Mouse (Mus musculus): ENCODE measurements around the gene Gnao1. TPM values are rescaled to one million over a fixed set of nuclear protein-coding genes. Genes with fewer than 3 reads are reported as not detected.

The Gnao1 gene
- polyA plus RNA-seq (2015; fragmentation: Nextera tagmentation; extraction: Ambion mirVana) = 0.42 and 0.62 TPM in 2 replicates

- H3K4me3 ChIP-seq (replicated peaks) = peak within 1 kb of the TSS; percentile 62
- 11% methylated on average over 9 of the region's 9 CpGs for WGBS (ENCODE audit: insufficient replicate concordance)
- H3K9ac ChIP-seq = peak within 1 kb of the TSS; percentile 55
- no peak within 1 kb of the TSS for H3K27ac ChIP-seq
- H3K9me3 ChIP-seq (replicated peaks) = no peaks in the 10 kb centered on the region
- H3K4me1 ChIP-seq (replicated peaks) = peaks cover 14% of the 10 kb centered on the region
- ATAC-seq (ENCODE audit: low read depth) (no peak), DNase-seq (no peak)
- H3K27me3 ChIP-seq = peaks cover 69% of the 10 kb centered on the region
- no peaks in the 10 kb centered on the region for H3K36me3 ChIP-seq
- H3K4me2 ChIP-seq = peak within 1 kb of the TSS; percentile 82
These were observed at the start of gene Gnao1 for GRCm38 (mm10) chr8:93809686-93810027. Gnao1 (plus strand) TSS chr8:93809966.

- Histone ChIP-seq H3K36me3 (no peaks in the 10 kb centered on the region), H3K27me3 (no peaks in the 10 kb centered on the region), H3K4me3 (replicated peaks) (no peak overlapping the region), H3K27ac (no peak overlapping the region), H3K9me3 (replicated peaks) (no peaks in the 10 kb centered on the region), H3K4me2 (no peak overlapping the region), H3K9ac (no peak overlapping the region), H3K4me1 (replicated peaks) (no peaks in the 10 kb centered on the region)
- no peak for DNase-seq
- ATAC-seq (ENCODE audit: low read depth) = no peak
- 35% methylated on average over 3 of the region's 3 CpGs for WGBS (ENCODE audit: insufficient replicate concordance)
These were observed 32.2 kb upstream of the Gnao1 start for GRCm38 (mm10) chr8:93777605-93778004.

DNA sequence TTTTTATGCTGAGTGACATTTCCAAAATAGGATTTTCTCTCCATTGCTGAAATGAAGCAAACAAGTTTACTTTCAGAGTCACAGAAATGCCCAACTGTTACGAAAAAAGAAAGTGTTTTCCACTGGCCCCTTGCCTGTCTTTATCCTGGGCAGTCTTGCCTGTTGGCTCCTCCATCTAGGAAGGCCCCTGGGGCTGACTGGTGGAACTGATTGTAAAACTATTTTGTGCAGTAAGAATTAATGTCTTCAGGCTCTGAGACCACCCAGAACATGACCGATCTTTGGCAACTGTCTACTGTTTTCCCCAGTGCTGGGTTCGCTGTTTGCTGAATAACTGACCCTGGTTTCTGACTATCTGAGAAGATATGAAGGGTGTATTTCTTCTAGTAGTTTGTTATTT lies 540 bp upstream of the Gnao1 start:
- no peaks in the 10 kb centered on the region for H3K36me3 ChIP-seq
- H3K9ac ChIP-seq = no peak overlapping the region
- H3K27me3 ChIP-seq = peaks cover 64% of the 10 kb centered on the region
- H3K4me1 ChIP-seq (replicated peaks) = peaks cover 14% of the 10 kb centered on the region
- H3K4me2 ChIP-seq = no peak overlapping the region
- no peaks in the 10 kb centered on the region for H3K9me3 ChIP-seq (replicated peaks)
- DNase-seq (no peak), ATAC-seq (ENCODE audit: low read depth) (no peak)
- no peak overlapping the region for H3K27ac ChIP-seq
- 66% methylated on average over 3 of the region's 3 CpGs for WGBS (ENCODE audit: insufficient replicate concordance)
- H3K4me3 ChIP-seq (replicated peaks) = no peak overlapping the region

DNA sequence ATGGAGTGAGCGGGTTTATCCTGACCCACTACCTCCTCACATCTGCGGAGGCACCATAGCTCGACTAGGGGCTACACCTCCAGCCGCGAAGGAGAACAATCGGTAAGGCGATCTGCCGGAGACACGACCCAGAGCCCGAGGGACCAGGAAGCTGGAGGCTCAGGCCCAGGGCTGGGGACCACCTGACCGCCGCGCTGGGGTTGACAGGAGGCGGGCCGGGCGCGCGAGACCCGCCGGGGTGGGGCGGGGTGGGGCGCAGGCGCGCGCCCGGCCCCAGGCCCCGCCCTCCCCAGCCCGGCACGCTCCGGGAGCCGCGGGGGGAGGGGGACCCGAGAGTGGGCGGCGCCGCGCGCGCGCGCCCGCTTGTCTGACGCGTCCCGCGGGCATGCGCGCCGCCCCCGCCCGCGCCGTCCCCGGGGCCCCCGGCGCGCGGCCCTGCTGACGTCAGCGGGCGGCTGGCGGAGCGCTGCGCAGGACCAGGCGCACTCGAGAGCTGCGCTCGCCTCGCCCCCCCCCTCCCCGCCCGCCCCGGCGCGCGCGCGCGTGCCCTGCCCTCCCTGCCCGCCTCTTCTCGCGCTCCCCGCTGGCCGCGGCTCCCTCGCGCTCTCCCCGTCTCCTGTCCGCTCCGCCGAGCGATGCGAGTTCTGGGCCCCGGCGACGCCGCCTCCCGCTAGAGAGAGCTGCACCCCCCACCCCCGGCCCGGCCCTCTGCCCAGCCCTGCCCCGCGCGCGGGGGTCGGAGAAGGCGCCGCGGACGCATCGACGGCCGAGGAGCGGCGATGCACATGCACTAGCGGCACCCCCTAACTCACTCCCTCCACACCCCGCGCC lies 477 bp downstream of the Gnao1 start:
- H3K27ac ChIP-seq = no peak overlapping the region
- H3K9me3 ChIP-seq (replicated peaks) = no peaks in the 10 kb centered on the region
- H3K4me3 ChIP-seq (replicated peaks) = peak overlapping the region; percentile 62
- peak; percentile 18 for DNase-seq
- H3K36me3 ChIP-seq = no peaks in the 10 kb centered on the region
- ATAC-seq (ENCODE audit: low read depth) = peak; percentile 83
- under 1% methylated on average over 66 of the region's 116 CpGs for WGBS (ENCODE audit: insufficient replicate concordance)
- peak overlapping the region; percentile 55 for H3K9ac ChIP-seq
- H3K4me1 ChIP-seq (replicated peaks) = peaks cover 14% of the 10 kb centered on the region
- H3K4me2 ChIP-seq = peak overlapping the region; percentile 82
- H3K27me3 ChIP-seq = peaks cover 75% of the 10 kb centered on the region

DNA sequence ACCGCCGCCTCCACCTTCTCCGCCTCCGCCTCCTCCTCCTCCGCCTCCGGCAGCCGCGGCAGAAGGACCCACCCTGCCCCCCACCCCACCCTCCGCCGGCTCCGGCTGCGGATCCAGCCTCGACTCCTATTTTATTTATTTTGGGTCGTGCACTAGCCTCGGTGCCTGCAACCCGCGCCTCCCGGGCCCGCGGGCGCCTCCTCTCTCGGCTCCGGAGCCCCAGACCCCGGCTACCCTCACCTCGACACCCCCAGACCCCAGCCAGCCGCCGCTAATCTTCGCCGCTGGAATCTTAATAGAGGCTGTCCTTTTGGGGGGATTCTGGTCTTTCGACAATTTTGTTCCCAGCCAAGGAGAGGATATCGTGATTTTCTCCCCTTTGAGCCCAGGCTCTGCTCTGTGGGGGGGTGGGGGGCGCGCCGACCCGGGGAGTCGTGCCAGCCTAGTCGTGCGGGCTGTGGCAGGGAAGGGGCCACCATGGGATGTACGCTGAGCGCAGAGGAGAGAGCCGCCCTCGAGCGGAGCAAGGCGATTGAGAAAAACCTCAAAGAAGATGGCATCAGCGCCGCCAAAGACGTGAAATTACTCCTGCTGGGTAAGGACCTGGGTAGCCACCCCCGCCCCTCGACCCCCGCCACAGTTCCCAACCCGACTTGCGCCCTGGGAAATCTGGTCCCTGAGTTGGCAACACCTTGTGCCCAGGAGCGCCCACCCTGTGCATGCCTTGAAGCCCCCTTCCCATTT lies 1.3 kb downstream of the Gnao1 start:
- H3K9ac ChIP-seq = peak overlapping the region; percentile 55
- H3K4me1 ChIP-seq (replicated peaks) = peaks cover 14% of the 10 kb centered on the region
- H3K27me3 ChIP-seq = peaks cover 75% of the 10 kb centered on the region
- H3K27ac ChIP-seq = no peak overlapping the region
- peak overlapping the region; percentile 82 for H3K4me2 ChIP-seq
- DNase-seq = no peak
- ATAC-seq (ENCODE audit: low read depth) = no peak
- no peaks in the 10 kb centered on the region for H3K36me3 ChIP-seq
- WGBS (ENCODE audit: insufficient replicate concordance) = 2% methylated on average over 53 of the region's 53 CpGs
- H3K9me3 ChIP-seq (replicated peaks) = no peaks in the 10 kb centered on the region
- peak overlapping the region; percentile 62 for H3K4me3 ChIP-seq (replicated peaks)

GRCm38 (mm10) chr8:93811719-93812475 lies 2.1 kb downstream of the Gnao1 start:
- no peaks in the 10 kb centered on the region for H3K9me3 ChIP-seq (replicated peaks)
- no peak overlapping the region for H3K4me3 ChIP-seq (replicated peaks)
- DNase-seq = no peak
- WGBS (ENCODE audit: insufficient replicate concordance) = 14% methylated on average over 20 of the region's 20 CpGs
- peaks cover 73% of the 10 kb centered on the region for H3K27me3 ChIP-seq
- no peak overlapping the region for H3K4me2 ChIP-seq
- no peaks in the 10 kb centered on the region for H3K36me3 ChIP-seq
- no peak overlapping the region for H3K27ac ChIP-seq
- H3K4me1 ChIP-seq (replicated peaks) = peaks cover 14% of the 10 kb centered on the region
- H3K9ac ChIP-seq = no peak overlapping the region
- ATAC-seq (ENCODE audit: low read depth) = no peak

DNA sequence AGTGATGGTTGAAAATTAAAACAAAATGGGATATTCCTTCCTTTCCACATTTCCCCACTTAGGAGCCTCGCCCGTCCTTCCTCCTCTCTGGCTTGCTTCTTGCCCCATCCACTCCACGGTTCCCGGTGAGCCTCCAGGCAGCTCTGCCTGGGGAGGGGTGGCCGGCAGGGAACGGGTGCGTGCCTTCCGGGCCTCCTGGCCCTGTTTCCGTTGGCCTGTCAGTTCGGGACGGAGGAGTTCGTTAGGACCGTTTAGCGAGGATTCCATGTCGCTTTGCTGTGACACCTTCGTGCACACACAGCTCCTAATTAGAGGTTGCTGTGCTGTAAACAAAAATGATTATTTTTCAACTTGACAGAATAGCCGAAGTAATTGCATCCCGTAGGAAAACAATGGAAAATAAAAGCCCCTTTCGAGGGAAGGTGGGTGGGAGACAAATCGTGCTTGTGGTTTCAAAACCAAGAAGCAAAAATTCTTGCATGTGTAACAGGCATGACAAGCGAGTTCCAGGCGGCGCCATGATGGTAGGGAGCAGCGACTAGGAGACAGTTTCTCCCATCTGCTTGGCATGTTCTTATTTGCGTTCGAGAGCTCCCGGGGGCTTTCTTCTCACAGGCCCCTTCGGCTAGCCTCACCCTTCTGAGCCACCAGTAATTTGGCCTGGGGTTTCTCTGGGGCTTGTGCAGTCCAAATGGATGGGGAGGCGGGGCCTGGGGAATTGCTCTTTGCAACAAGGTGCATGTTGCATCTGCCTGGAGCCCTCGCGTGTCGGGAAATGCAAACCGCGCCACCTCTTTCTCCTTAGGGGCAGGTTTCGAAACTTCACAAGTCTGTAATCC lies 3.0 kb downstream of the Gnao1 start:
- no peak overlapping the region for H3K9ac ChIP-seq
- H3K9me3 ChIP-seq (replicated peaks) = no peaks in the 10 kb centered on the region
- peaks cover 14% of the 10 kb centered on the region for H3K4me1 ChIP-seq (replicated peaks)
- ATAC-seq (ENCODE audit: low read depth) (no peak), DNase-seq (no peak)
- H3K36me3 ChIP-seq = no peaks in the 10 kb centered on the region
- H3K4me3 ChIP-seq (replicated peaks) = peak overlapping the region; percentile 18; the same call in 1 of the 2 replicates
- H3K27ac ChIP-seq = no peak overlapping the region
- H3K4me2 ChIP-seq = peak overlapping the region; percentile 32; the same call in 1 of the 2 replicates
- peaks cover 67% of the 10 kb centered on the region for H3K27me3 ChIP-seq
- 9% methylated on average over 35 of the region's 35 CpGs for WGBS (ENCODE audit: insufficient replicate concordance)

- 3% methylated on average over 26 of the region's 26 CpGs for WGBS (ENCODE audit: insufficient replicate concordance)
- Histone ChIP-seq H3K9ac (no peak overlapping the region), H3K27me3 (peaks cover 64% of the 10 kb centered on the region), H3K4me2 (peak overlapping the region; percentile 32; the same call in 1 of the 2 replicates), H3K9me3 (replicated peaks) (no peaks in the 10 kb centered on the region), H3K27ac (no peak overlapping the region), H3K4me1 (replicated peaks) (peaks cover 14% of the 10 kb centered on the region), H3K4me3 (replicated peaks) (peak overlapping the region; percentile 18; the same call in 1 of the 2 replicates), H3K36me3 (no peaks in the 10 kb centered on the region)
- ATAC-seq (ENCODE audit: low read depth) (peak; percentile 57), DNase-seq (peak; percentile 25)
These were observed 3.6 kb downstream of the Gnao1 start for GRCm38 (mm10) chr8:93813405-93813761.

- Histone ChIP-seq H3K4me2 (no peak overlapping the region), H3K9me3 (replicated peaks) (no peaks in the 10 kb centered on the region), H3K4me1 (replicated peaks) (peaks cover 14% of the 10 kb centered on the region), H3K27me3 (peaks cover 61% of the 10 kb centered on the region), H3K36me3 (no peaks in the 10 kb centered on the region), H3K27ac (no peak overlapping the region), H3K9ac (no peak overlapping the region), H3K4me3 (replicated peaks) (no peak overlapping the region)
- ATAC-seq (ENCODE audit: low read depth) = no peak
- no peak for DNase-seq
- WGBS (ENCODE audit: insufficient replicate concordance) = 48% methylated on average over 6 of the region's 6 CpGs
These were observed 4.5 kb downstream of the Gnao1 start for GRCm38 (mm10) chr8:93814266-93814665.

GRCm38 (mm10) chr8:93816226-93816625 lies 6.5 kb downstream of the Gnao1 start:
- ATAC-seq (ENCODE audit: low read depth) = no peak

More at GRCm38 (mm10) chr8:93816226-93816625, 6.5 kb downstream of the Gnao1 start:
- Histone ChIP-seq H3K4me3 (replicated peaks) (no peak overlapping the region), H3K36me3 (no peaks in the 10 kb centered on the region), H3K27ac (no peak overlapping the region), H3K27me3 (peaks cover 41% of the 10 kb centered on the region), H3K9me3 (replicated peaks) (no peaks in the 10 kb centered on the region), H3K4me1 (replicated peaks) (peaks cover 6% of the 10 kb centered on the region), H3K9ac (no peak overlapping the region), H3K4me2 (no peak overlapping the region)
- no peak for DNase-seq
- WGBS (ENCODE audit: insufficient replicate concordance) = 57% methylated on average over 6 of the region's 6 CpGs
